Mouse (Mus musculus): ENCODE measurements around the gene Naa10. TPM values are rescaled to one million over a fixed set of nuclear protein-coding genes. Genes with fewer than 3 reads are reported as not detected.
A peak's percentile ranks its signal among the peaks of the same experiment; 100 is the strongest.

Naa10 gene
- 10 to 100 TPM; 10.2 to 52.1 (median 29.9) TPM for total RNA-seq (2018; cell fraction: chromatin; rRNA removed)
- total RNA-seq (2018; cell fraction: cytosol; rRNA removed) = 10 to 100 TPM in 23 of 26 experiments, 1 to 10 TPM in 3; 8.9 to 20.9 (median 14.0) TPM
- total RNA-seq (2018; cell fraction: nucleus; rRNA removed) = 10 to 100 TPM in 24 of 26 experiments, 1 to 10 TPM in 2; 9.2 to 50.2 (median 18.1) TPM
- 15.6 to 28.5 TPM (median 20.5 TPM) in 3 replicates for polyA plus RNA-seq (2018)

DNA sequence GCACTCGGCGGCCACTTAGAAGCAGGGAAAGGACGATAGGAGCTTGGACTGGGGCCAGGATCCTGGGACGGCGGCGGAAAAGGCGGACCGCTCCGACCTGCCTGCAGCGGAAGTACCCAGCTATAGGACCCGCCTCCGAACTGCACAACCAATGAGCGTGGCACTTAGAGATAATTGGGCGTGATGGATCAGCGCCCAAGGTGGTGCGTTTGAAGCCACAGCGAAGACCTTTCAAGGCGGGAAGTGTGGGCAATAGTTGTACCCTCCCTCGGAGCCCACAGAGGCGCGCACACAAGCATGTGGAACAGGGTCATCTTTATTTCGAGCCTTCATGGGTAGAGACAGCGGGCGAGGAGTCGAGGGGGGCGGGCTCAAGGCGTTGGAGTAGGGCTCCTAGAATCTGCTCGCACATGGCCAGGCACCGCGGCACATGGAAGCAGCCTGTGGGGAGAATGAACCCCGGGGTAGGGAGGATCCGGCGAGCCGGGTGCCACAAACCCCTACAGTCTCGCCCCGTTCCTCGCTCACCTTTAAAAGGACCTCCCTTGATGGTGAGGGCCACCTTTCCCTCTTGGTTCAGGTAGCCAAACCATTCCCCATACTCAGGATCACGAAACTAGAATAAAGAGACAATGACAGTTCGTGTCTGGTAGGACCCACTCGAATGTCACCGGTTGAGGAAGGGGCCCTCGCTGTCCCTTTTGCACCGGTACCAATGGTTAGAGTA lies at the start of gene Naa10, which contains the start of gene Arhgap4:
TSS of gene Naa10 (minus strand) at position 122 of the 727 bp plus-strand sequence.
TSS of gene Arhgap4 (minus strand) at position 48 of the 727 bp plus-strand sequence.
- Histone ChIP-seq H3K79me2 (ENCODE audit: inconsistent target) (peaks cover 2% of the 10 kb centered on the region; the same call in 1 of the 2 replicates), H3K27ac (peak within 1 kb of the TSS; percentile 44), H3K4me3 (ENCODE audit: inconsistent target) (peak within 1 kb of the TSS; percentile 44), H3K36me3 (ENCODE audit: inconsistent target) (no peaks in the 10 kb centered on the region)
- WGBS (ENCODE audit: missing documents) = 20% methylated on average over 37 of the region's 43 CpGs

DNA sequence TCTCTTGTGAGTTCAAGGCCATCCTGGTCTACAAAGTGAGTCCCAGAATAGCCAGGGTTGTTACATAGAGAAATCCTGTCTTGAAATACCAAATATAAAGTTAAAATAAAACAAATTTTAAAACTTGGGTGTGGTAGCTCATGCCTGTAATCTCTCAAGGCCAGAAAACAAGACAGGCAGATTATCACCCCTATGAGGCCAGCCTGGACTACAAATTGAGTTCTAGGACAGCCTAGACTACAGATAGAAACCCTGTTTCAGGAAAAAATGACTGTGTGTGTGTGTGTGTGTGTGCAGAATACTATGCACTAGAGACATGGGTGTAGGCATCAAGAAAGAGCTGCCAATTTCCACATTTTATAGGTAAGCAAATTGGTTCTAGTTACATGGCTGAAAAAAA lies 49.0 kb upstream of the Naa10 start:
- no peaks in the 10 kb centered on the region for H3K36me3 ChIP-seq (ENCODE audit: inconsistent target)
- no peak overlapping the region for H3K27ac ChIP-seq
- no peak overlapping the region for H3K4me3 ChIP-seq (ENCODE audit: inconsistent target)
- H3K79me2 ChIP-seq (ENCODE audit: inconsistent target) = peaks cover 2% of the 10 kb centered on the region; the same call in 1 of the 2 replicates

DNA sequence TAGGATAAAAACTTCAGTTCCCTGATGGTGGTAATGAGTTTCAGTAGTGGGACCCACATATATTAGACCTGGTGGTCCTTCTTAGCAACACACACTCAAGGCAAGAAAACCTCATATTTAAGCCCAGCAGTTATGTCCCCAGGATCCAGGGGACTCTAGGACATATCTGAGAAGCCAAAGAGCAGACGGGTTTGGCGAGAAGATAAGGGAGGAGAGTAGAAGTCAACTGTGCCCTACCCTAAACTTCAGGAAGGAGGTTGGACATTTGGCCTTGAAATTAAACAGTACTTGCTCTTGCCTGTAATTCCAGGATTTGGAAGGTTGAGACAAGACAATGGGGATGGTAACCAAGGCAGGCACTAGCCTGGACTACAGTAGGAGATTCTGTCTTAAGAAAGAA lies 48.0 kb upstream of the Naa10 start:
- WGBS (ENCODE audit: missing documents) = 87% methylated on average over 2 of the region's 2 CpGs
- H3K79me2 ChIP-seq (ENCODE audit: inconsistent target) = peaks cover 13% of the 10 kb centered on the region
- H3K27ac ChIP-seq = no peak overlapping the region
- no peak overlapping the region for H3K4me3 ChIP-seq (ENCODE audit: inconsistent target)
- no peaks in the 10 kb centered on the region for H3K36me3 ChIP-seq (ENCODE audit: inconsistent target)

DNA sequence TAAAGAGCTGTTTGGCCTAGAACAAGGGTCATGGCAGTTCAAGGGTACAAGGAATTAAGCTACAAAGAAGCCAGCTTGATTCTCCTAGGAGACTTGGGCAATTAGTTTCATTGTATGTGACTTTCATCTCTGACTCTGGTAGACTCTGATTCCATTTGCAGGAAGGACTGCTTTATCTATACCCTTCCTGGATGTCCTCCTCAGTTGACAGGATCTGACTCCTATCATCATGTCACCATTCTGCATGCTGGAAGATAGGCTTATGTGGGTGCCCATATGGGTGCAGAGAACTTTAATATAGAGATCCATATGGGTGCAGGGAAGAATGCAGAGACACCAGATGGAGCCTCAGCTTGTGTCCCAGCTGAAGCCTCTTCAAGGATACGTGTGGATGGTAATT lies 47.4 kb upstream of the Naa10 start:
- 92% methylated on average over 1 of the region's 1 CpGs for WGBS (ENCODE audit: missing documents)
- Histone ChIP-seq H3K4me3 (ENCODE audit: inconsistent target) (no peak overlapping the region), H3K36me3 (ENCODE audit: inconsistent target) (no peaks in the 10 kb centered on the region), H3K27ac (no peak overlapping the region), H3K79me2 (ENCODE audit: inconsistent target) (peaks cover 18% of the 10 kb centered on the region)

DNA sequence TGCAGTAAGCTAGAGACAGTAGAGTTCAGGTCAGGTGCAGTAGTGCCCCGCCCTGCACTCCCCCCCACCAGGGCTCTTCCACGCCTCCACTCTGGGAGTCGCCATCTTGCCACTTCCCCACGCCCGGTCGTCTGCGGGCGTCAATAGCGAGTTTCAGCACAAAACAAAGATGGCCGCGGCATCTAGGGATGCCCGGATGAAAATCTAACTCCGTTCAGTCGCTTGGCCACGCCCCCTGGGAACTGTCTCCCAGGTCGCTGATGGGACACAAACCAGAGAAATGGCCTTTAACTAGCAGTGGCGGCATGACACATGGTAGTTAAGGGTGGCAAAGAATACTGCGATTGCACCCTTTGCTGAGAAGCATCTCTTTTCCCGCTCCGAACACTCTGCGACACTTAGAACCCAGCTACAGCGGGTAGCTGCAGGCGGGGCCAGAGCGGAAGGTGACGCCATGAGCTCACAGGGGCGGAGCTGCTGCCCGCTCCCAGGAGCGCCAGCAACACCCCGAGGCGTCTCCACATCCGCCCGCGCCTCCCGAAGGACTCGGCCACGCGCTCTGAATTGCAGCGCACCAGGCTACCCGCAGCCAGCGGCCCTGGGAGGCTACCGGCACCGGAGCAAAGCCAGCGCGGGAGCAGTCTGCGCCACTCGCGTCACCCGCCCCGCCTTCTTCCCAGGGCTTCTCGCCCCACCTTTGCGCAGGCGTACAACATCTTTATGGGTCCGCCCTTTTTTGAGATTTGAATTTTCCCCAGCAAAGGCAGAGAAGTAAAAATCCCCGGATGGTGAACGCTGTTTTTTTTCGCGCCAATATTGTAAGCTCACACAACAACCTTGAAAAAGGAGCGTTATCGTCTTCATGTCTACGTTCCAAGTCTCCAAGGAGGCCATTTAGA lies 45.7 kb upstream of the Naa10 start:
- Histone ChIP-seq H3K79me2 (ENCODE audit: inconsistent target) (peaks cover 36% of the 10 kb centered on the region), H3K36me3 (ENCODE audit: inconsistent target) (no peaks in the 10 kb centered on the region), H3K27ac (peak overlapping the region; percentile 95), H3K4me3 (ENCODE audit: inconsistent target) (peak overlapping the region; percentile 67)
- 8% methylated on average over 52 of the region's 60 CpGs for WGBS (ENCODE audit: missing documents)

DNA sequence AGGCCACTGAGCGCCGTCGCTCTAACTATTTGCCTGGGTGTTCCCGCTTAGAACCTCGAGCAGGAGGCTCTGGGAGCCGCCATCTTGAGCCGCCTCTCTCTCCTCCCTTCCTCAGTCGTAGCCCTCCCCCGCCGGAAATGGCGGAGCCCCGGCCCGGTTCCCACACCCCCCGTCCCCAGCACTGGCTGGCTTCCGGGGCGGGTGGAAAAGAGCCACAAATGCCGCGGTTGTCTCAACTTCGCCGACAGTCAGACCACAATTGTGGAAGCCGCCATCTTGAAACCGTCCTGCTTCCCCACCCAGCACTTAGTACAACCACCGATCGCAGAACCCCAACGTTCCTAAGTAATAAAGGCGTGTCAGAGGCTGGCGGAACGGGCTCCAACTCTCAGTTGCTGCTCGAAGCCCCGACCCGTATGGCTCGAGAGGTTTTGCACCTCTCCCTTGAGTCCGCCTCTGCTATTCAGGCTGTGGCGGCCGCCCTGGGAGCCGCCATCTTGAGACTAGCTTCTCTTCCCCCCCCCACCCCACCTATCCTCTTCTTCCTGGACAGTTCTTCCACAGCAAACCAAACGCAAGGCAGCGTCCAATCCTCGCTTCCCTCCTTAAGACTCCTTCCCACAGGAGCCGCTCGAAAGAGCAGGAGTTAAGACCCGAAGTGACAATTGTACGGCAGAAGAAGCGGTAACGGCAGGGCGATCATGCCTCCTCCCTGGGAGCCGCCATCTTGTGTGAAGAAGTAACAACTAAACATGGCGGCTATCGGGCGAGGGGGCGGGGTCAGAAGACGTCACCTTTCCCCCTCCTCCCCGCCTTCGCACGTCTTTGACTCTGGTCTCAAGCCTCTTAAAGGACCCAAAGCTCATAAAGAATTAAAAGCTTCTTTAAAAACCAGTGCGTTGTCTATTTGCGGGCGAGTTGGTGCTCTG lies 44.8 kb upstream of the Naa10 start, which contains the start of gene Hcfc1:
TSS of gene Hcfc1 (minus strand) at position 110 of the 929 bp plus-strand sequence.
- H3K79me2 ChIP-seq (ENCODE audit: inconsistent target) = peaks cover 45% of the 10 kb centered on the region
- 22% methylated on average over 43 of the region's 58 CpGs for WGBS (ENCODE audit: missing documents)
- H3K36me3 ChIP-seq (ENCODE audit: inconsistent target) = no peaks in the 10 kb centered on the region
- peak within 1 kb of the TSS; percentile 95 for H3K27ac ChIP-seq
- H3K4me3 ChIP-seq (ENCODE audit: inconsistent target) = peak within 1 kb of the TSS; percentile 67

DNA sequence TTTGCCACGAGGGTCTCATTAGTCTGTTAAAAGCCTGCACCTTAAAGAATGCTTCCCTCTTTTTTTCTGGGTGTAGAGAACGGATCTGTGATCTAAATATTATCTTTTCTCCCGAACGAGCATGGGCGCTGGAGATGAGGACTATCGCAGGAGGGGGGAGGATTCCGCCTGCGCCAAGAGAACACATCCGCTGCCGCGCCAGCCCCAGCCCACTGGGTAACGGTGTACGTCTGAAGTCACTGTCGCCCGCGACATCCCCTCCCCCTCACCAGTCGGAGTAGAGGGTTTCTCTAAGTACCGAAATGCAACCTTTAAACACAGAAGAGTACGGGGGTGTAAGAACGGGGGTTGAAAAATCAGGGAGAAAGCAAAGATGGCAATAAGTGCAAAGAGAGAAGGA lies 43.6 kb upstream of the Naa10 start:
- Histone ChIP-seq H3K79me2 (ENCODE audit: inconsistent target) (peaks cover 57% of the 10 kb centered on the region), H3K4me3 (ENCODE audit: inconsistent target) (peak overlapping the region; percentile 67), H3K27ac (peak overlapping the region; percentile 95), H3K36me3 (ENCODE audit: inconsistent target) (no peaks in the 10 kb centered on the region)
- WGBS (ENCODE audit: missing documents) = 28% methylated on average over 20 of the region's 20 CpGs

DNA sequence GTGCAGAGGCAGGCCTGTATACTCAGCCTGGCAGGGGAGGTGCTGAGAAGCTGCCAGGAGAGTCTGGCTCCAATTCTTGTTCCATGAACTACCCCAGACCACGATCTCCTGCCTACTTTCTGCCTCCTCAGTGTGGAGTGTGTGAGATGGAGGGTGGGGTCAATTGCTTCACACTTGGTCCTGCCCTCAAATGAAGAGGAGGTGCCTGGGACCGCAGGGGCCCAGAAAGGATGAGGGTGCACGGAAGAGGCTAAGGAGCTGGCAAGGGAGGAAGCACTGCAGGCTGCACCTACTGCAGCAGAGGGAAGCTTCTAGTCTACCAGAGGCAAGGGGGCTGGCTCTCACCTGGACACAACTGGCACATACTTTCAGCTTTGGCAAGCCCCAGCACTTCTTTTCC lies 42.6 kb upstream of the Naa10 start:
- H3K36me3 ChIP-seq (ENCODE audit: inconsistent target) = no peaks in the 10 kb centered on the region
- 26% methylated on average over 3 of the region's 3 CpGs for WGBS (ENCODE audit: missing documents)
- H3K27ac ChIP-seq = peak overlapping the region; percentile 95

DNA sequence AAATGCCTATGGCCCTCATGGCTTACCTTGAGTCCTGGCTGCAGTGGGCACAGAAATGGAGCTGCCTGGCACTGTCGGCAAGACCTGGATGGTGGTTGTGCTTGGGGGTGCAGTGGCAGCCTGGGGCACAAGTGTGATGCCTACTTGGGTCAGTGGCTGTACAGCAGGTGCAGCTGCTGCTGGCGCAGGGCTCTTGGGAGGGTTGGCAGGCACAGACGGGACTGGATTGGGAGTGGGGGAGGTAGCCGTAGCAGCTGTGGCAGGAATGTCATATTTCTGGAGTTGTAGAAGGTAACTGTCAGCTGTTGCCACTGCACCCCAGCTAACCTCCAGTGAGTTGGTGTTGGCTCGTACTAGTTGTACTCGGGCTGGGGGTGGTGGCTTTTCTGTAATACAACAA lies 33.2 kb upstream of the Naa10 start:
- Histone ChIP-seq H3K27ac (no peak overlapping the region), H3K4me3 (ENCODE audit: inconsistent target) (no peak overlapping the region), H3K36me3 (ENCODE audit: inconsistent target) (peaks cover 27% of the 10 kb centered on the region; the same call in 1 of the 2 replicates), H3K79me2 (ENCODE audit: inconsistent target) (peaks cover 29% of the 10 kb centered on the region)
- WGBS (ENCODE audit: missing documents) = 100% methylated on average over 5 of the region's 6 CpGs

More for the DNA sequence above, 42.6 kb upstream of the Naa10 start:
- Histone ChIP-seq H3K79me2 (ENCODE audit: inconsistent target) (peaks cover 66% of the 10 kb centered on the region), H3K4me3 (ENCODE audit: inconsistent target) (peak overlapping the region; percentile 67)

DNA sequence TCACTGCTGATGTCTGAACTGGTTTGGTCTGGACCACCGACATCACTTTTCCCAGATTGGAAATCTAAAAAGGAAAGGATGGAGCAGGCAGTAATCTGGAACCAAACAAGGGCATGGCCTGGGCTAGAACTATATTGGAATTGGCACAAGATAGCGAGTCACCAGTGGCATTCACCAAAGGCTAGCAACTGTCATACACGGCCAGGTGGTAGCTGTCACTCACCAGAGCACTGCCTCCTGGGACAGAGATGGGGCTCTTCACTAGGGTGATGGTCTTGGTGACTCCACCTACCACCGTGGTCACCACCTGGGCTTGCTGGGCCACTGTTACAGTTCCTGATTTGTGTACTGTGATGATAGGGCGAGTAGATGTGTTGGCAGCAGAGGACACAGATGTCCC lies 30.9 kb upstream of the Naa10 start:
- Histone ChIP-seq H3K27ac (no peak overlapping the region), H3K36me3 (ENCODE audit: inconsistent target) (peaks cover 29% of the 10 kb centered on the region; the same call in 1 of the 2 replicates), H3K79me2 (ENCODE audit: inconsistent target) (peaks cover 5% of the 10 kb centered on the region; the same call in 1 of the 2 replicates), H3K4me3 (ENCODE audit: inconsistent target) (no peak overlapping the region)
- 86% methylated on average over 5 of the region's 5 CpGs for whole genome bisulfite sequencing (ENCODE audit: missing documents)

DNA sequence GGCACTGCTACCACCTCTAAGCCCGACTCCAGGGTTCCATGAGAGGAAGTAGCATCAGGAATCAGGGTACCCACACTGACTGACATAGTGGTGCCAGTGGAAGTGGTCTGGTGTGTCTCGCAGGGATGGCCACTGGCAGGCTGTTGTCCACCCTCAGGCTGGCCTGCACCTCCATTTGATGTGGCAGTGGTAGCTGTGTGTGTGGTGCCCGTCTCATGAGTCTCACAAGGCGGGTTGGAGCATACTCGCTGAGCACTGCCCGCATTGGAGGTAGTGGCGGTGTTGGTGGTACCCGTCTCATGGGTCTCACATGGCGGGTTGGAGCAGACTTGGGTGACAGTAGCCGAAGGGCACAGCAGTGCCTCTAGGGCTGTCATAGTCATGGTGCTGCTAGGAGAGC lies 27.6 kb upstream of the Naa10 start:
- H3K4me3 ChIP-seq (ENCODE audit: inconsistent target) = no peak overlapping the region
- WGBS (ENCODE audit: missing documents) = 88% methylated on average over 10 of the region's 10 CpGs
- no peaks in the 10 kb centered on the region for H3K79me2 ChIP-seq (ENCODE audit: inconsistent target)
- H3K27ac ChIP-seq = no peak overlapping the region
- peaks cover 20% of the 10 kb centered on the region for H3K36me3 ChIP-seq (ENCODE audit: inconsistent target)

DNA sequence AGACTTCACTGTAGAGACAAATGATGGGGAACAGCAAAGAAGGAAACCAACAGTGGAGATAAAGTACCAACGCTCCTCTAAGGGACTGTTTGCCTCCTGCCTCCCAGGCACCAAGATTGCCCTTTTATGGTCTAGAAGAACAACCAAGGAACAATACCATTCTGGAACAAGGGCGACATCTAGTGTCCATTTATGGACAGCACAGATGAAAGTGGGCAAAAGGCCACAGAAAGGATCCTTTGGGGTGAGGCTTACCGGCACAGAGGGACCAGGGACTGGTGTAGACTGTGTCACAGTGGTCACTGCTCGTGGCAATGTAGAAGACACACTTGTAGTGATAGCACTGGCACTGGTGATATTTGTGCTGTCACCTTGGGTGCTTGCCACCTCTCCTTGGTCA lies 26.9 kb upstream of the Naa10 start:
- no peak overlapping the region for H3K27ac ChIP-seq
- H3K4me3 ChIP-seq (ENCODE audit: inconsistent target) = no peak overlapping the region
- WGBS (ENCODE audit: missing documents) = 20% methylated on average over 4 of the region's 4 CpGs
- H3K79me2 ChIP-seq (ENCODE audit: inconsistent target) = no peaks in the 10 kb centered on the region
- H3K36me3 ChIP-seq (ENCODE audit: inconsistent target) = peaks cover 23% of the 10 kb centered on the region

DNA sequence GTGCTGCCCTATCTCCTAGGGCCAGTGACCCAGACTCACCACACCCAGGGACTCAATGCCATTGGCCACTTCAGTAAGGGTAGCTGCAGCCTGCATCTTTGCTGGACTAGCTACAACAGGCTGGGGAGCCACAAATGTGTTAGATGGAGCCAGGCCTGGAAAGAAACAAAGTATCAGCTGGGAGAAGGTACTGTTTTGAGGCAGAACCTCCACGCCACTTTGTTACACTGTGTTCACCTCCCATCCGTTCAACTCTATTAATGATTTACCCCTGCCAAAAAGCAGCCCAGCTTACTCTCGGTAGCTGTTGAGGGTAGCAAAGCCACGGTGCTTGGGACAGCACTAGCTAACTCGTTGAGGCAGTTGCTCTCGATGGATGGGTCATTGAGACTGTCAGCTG lies 25.2 kb upstream of the Naa10 start:
- no peak overlapping the region for H3K4me3 ChIP-seq (ENCODE audit: inconsistent target)
- 91% methylated on average over 6 of the region's 6 CpGs for WGBS (ENCODE audit: missing documents)
- H3K79me2 ChIP-seq (ENCODE audit: inconsistent target) = no peaks in the 10 kb centered on the region
- peaks cover 36% of the 10 kb centered on the region for H3K36me3 ChIP-seq (ENCODE audit: inconsistent target)
- no peak overlapping the region for H3K27ac ChIP-seq

DNA sequence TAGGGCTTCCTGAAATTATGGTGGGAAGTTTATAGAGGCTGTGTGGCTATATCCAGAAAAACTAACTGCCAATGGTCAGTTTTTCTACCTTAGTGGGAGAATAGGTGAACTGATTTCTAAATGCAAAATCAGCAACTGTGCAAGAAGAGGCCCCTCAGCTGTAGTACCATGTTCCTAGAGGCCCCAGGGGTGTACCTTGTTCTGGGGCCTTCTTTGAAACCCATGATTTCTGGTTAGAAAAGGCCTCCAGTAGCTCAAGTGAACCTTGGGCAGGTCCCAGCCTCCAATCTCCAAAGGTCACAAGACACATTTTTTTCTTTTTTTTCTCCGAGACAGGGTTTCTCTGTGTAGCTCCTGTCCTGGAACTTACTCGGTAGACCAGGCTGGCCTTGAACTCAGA lies 20.6 kb upstream of the Naa10 start:
- Histone ChIP-seq H3K4me3 (ENCODE audit: inconsistent target) (no peak overlapping the region), H3K79me2 (ENCODE audit: inconsistent target) (no peaks in the 10 kb centered on the region), H3K27ac (no peak overlapping the region), H3K36me3 (ENCODE audit: inconsistent target) (peaks cover 30% of the 10 kb centered on the region)
- no CpG with 5 or more reads among the region's 2 CpGs for WGBS (ENCODE audit: missing documents)
